Mouse (Mus musculus): ENCODE results near the gene Alkbh3. TPM values are rescaled to one million over a fixed set of nuclear protein-coding genes. Genes with fewer than 3 reads are reported as not detected.
A peak's percentile ranks its signal among the peaks of the same experiment; 100 is the strongest.

Gene Alkbh3
- polyA plus RNA-seq, 1 experiment from 2014 or later: 58.8 TPM

DNA sequence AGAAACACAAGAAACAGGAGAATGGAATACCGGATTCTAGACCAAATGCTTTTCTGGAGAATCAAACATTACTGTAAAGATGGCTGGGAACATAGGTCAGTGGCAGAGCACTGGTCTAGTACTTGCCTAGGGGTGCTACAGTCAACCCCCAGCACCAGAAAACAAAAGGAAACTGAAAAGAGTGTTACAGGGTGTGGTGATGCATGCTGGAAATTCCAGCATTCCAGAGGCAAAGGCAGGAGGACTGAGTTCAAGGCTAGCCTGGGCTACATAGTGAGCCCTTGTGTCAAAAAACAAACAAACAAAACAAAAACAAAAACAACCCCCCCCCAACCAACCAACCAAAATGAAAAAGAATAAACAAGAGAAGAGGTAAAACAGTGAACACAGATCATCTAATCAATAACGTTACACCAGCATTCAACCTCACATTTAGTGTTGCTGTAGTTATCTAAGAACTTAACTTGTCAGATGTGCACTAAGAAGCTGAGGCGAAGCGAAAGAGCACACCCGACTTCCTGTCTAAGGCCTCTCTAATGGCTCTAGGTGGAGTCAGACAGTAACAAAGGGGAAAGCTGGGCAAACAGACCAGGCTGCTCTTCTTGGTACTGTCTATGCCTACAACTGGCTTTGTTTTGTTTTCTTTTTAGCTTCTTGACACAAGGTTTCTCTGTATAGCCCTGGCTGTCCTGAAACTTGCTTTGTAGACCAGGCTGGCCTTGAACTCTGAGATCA lies 30.0 kb upstream of the Alkbh3 start:
- Histone ChIP-seq H3K27me3 (replicated peaks; ENCODE audit: control insufficient read depth, insufficient read depth, low read length) (no peaks in the 10 kb centered on the region), H3K4me3 (ENCODE audit: low read depth, low read length) (no peak overlapping the region), H3K9ac (ENCODE audit: low read depth, low read length) (no peak overlapping the region), H3K36me3 (ENCODE audit: control insufficient read depth, insufficient read depth) (no peaks in the 10 kb centered on the region), H3K4me1 (replicated peaks; ENCODE audit: control insufficient read depth, insufficient read depth, low read length) (peaks cover 5% of the 10 kb centered on the region; the same call in 1 of the 2 replicates), H3K27ac (ENCODE audit: low read depth, low read length) (no peak overlapping the region), H3K4me2 (replicated peaks; ENCODE audit: low read depth) (no peak overlapping the region), H3K9me3 (ENCODE audit: control insufficient read depth) (no peaks in the 10 kb centered on the region)
- no peak for ATAC-seq
- TF ChIP-seq CTCF (IDR thresholded peaks at IDR 0.05; ENCODE audit: low read depth): no peak
- WGBS: 78% methylated on average over 5 of the region's 5 CpGs

DNA sequence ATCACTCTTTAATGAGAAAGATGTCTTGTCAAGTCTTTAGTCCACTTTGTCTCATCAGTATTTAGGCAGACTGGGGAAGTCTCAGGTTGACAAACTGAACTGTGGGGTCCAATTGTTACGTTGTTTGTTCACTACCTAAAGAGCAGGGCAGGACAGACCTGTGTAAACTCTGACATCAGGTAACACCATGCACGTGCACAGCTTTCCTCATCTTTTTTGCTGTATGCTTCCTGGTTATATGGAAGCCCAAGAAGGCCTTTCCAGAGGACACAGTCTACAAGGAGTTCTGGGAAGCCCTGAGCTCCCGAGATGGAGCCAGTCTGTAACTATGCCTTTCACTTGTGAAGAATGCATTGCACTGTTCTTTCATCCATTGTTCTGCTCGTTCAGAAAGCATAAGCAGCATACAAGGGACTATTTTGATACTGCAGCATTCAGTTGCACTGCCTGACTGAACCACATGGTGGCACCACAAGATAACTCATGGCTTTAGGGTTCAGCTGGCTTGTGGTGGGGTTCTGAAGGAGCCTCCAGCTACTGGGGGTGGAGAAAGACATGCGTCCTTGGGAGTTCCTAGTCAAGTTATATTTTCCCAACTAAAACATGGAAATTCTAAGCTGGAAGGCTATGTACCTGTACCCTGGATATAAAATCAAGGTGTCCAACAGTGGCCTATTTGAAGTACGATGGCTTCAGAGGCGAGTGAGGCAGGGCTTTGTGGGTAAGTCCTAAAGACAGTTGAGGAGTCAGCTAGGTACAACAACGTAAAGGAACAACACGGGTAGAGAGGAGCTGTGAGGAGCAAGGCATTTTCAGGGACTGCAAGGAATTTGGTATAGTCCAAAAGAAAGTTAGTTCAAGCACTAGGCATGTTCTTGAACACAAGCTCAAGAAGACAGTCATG lies 25.1 kb upstream of the Alkbh3 start:
- WGBS: 70% methylated on average over 9 of the region's 9 CpGs
- Histone ChIP-seq H3K27ac (ENCODE audit: low read depth, low read length) (no peak overlapping the region), H3K4me3 (ENCODE audit: low read depth, low read length) (no peak overlapping the region), H3K9me3 (ENCODE audit: control insufficient read depth) (no peaks in the 10 kb centered on the region), H3K4me2 (replicated peaks; ENCODE audit: low read depth) (no peak overlapping the region), H3K9ac (ENCODE audit: low read depth, low read length) (no peak overlapping the region), H3K4me1 (replicated peaks; ENCODE audit: control insufficient read depth, insufficient read depth, low read length) (no peaks in the 10 kb centered on the region), H3K27me3 (replicated peaks; ENCODE audit: control insufficient read depth, insufficient read depth, low read length) (no peaks in the 10 kb centered on the region), H3K36me3 (ENCODE audit: control insufficient read depth, insufficient read depth) (peaks cover 23% of the 10 kb centered on the region; the same call in 1 of the 2 replicates)
- ATAC-seq: no peak
- TF ChIP-seq CTCF (IDR thresholded peaks at IDR 0.05; ENCODE audit: low read depth): peak; percentile 90

DNA sequence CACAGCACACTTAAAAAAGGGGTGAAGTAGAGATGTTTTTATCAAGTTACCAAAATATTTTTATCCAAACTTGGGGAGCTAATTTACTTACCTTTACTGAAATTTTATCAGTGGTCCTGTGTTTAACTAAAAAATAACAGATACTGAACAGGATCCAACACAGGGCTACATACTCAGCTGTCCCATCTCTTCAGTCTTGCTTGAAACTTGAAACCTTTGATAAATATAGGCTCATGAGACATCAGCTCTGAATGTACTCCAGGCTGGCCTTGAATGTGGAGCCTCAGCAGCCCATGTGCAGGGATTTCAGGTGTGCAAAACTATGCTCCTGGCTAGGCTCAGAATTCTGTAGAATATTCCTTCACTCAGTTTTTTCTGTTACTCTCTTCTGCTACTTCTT lies 20.0 kb upstream of the Alkbh3 start:
- ATAC-seq: no peak
- Histone ChIP-seq H3K9ac (ENCODE audit: low read depth, low read length) (no peak overlapping the region), H3K27me3 (replicated peaks; ENCODE audit: control insufficient read depth, insufficient read depth, low read length) (no peaks in the 10 kb centered on the region), H3K4me1 (replicated peaks; ENCODE audit: control insufficient read depth, insufficient read depth, low read length) (no peaks in the 10 kb centered on the region), H3K36me3 (ENCODE audit: control insufficient read depth, insufficient read depth) (peaks cover 23% of the 10 kb centered on the region; the same call in 1 of the 2 replicates), H3K27ac (ENCODE audit: low read depth, low read length) (no peak overlapping the region), H3K9me3 (ENCODE audit: control insufficient read depth) (no peaks in the 10 kb centered on the region), H3K4me3 (ENCODE audit: low read depth, low read length) (no peak overlapping the region), H3K4me2 (replicated peaks; ENCODE audit: low read depth) (no peak overlapping the region)
- TF ChIP-seq CTCF (IDR thresholded peaks at IDR 0.05; ENCODE audit: low read depth): no peak

DNA sequence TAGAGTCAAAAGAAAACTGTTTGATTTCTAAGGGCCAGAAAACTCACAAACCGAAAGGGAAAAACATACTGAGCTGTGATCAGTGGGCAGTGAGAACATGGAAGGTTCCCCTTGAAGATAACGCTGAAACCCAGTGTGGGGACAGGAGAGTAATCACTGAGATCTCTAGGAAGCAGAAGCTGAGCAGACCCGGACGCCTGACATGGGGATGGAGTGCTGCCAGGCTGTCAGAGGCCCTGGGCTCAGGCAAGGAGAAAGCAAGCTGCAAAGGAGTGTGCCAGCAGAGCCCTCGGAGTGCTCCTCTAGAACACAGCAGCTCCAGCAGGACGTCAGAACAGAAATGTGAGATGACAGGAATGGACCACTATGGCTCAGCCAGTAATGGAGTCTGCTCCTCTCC lies 14.0 kb upstream of the Alkbh3 start:
- TF ChIP-seq CTCF (IDR thresholded peaks at IDR 0.05; ENCODE audit: low read depth): no peak

DNA sequence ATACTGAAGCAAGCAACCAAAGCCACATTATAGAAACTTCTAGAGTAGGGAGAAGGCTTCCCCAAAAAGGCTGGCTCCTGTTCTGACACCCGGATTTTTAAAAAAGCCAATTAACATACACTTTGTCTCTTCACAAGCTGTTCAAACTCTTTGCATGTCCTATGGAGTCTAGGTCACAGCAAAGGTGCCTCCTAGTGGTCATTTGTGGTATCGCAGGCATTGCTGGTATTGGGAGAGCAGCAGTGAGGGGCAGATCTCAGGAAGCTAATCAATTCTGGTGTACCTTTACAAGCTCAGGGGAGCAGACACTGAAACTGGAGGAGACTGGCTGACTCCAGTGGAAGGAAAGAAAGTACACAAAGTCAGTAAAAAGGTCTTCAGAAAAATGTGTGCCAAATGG lies 8.3 kb downstream of the Alkbh3 start:
- H3K4me3 ChIP-seq (ENCODE audit: low read depth, low read length): no peak overlapping the region
- WGBS: 1% methylated on average over 2 of the region's 2 CpGs
- no peaks in the 10 kb centered on the region for H3K9me3 ChIP-seq (ENCODE audit: control insufficient read depth)
- H3K27me3 ChIP-seq (replicated peaks; ENCODE audit: control insufficient read depth, insufficient read depth, low read length): no peaks in the 10 kb centered on the region
- H3K9ac ChIP-seq (ENCODE audit: low read depth, low read length): no peak overlapping the region
- H3K27ac ChIP-seq (ENCODE audit: low read depth, low read length): no peak overlapping the region
- H3K4me1 ChIP-seq (replicated peaks; ENCODE audit: control insufficient read depth, insufficient read depth, low read length): no peaks in the 10 kb centered on the region
- no peak for ATAC-seq
- no peak overlapping the region for H3K4me2 ChIP-seq (replicated peaks; ENCODE audit: low read depth)
- peaks cover 61% of the 10 kb centered on the region for H3K36me3 ChIP-seq (ENCODE audit: control insufficient read depth, insufficient read depth)
- peak; percentile 96 for TF ChIP-seq CTCF (IDR thresholded peaks at IDR 0.05; ENCODE audit: low read depth)

More for the DNA sequence above, 14.0 kb upstream of the Alkbh3 start:
- Histone ChIP-seq H3K27ac (ENCODE audit: low read depth, low read length) (no peak overlapping the region), H3K36me3 (ENCODE audit: control insufficient read depth, insufficient read depth) (no peaks in the 10 kb centered on the region), H3K4me2 (replicated peaks; ENCODE audit: low read depth) (no peak overlapping the region), H3K9ac (ENCODE audit: low read depth, low read length) (no peak overlapping the region), H3K9me3 (ENCODE audit: control insufficient read depth) (no peaks in the 10 kb centered on the region), H3K4me3 (ENCODE audit: low read depth, low read length) (no peak overlapping the region), H3K4me1 (replicated peaks; ENCODE audit: control insufficient read depth, insufficient read depth, low read length) (no peaks in the 10 kb centered on the region), H3K27me3 (replicated peaks; ENCODE audit: control insufficient read depth, insufficient read depth, low read length) (no peaks in the 10 kb centered on the region)
- WGBS: 53% methylated on average over 6 of the region's 6 CpGs
- ATAC-seq: no peak

DNA sequence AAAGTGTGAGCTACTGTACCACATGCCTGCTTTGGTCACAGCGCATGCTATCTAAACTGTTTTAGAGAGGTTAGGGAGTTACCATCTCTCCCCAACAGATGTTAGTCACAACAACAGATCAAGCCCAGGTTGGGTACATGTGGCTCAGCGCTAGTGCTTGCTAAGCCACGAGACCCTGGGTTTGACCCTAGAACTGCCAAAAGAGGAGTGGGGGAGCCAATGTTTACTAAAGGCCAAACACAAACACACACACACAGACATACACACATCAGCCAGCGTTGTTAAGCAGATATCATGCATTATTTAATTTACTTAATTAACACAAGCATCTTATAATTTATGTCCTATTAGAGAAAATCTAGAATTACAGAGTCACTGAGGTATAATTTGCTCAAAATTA lies 8.7 kb downstream of the Alkbh3 start:
- no peak for TF ChIP-seq CTCF (IDR thresholded peaks at IDR 0.05; ENCODE audit: low read depth)
- Histone ChIP-seq H3K36me3 (ENCODE audit: control insufficient read depth, insufficient read depth) (peaks cover 66% of the 10 kb centered on the region), H3K4me1 (replicated peaks; ENCODE audit: control insufficient read depth, insufficient read depth, low read length) (no peaks in the 10 kb centered on the region), H3K27ac (ENCODE audit: low read depth, low read length) (no peak overlapping the region), H3K9me3 (ENCODE audit: control insufficient read depth) (no peaks in the 10 kb centered on the region), H3K9ac (ENCODE audit: low read depth, low read length) (no peak overlapping the region), H3K4me2 (replicated peaks; ENCODE audit: low read depth) (no peak overlapping the region), H3K4me3 (ENCODE audit: low read depth, low read length) (no peak overlapping the region), H3K27me3 (replicated peaks; ENCODE audit: control insufficient read depth, insufficient read depth, low read length) (no peaks in the 10 kb centered on the region)
- ATAC-seq: no peak
- 72% methylated on average over 4 of the region's 4 CpGs for WGBS

Measured in intestine, postnatal 0 days (tissue).